Comparison of ENCODE assay signal across 12 mouse cellular contexts in genomic region chr12:71627421-71628339, GRCm38 (mm10).
DNase-seq lines count a peak whose midpoint lies in the region; ATAC-seq lines count a peak whose summit lies in the region.
"Had no signal": no experiment of that assay in that cellular context is flagged by ENCODE, and none has a peak within 500 bp of the region (broad histone marks: within the 10 kb centered on the region; RNA-seq: fewer than 3 reads in every experiment).

No protein-coding gene starts in this region.

- peak overlapping the region; percentile 1; the same call in 1 of the 2 replicates for H3K27ac ChIP-seq in forebrain, embryonic 14.5 days (ENCODE audit: low read depth, low read length)
- no peak overlapping the region for H3K27ac ChIP-seq in forebrain, embryonic 11.5 days (ENCODE audit: low read depth, low read length)
- H3K27ac ChIP-seq in embryonic facial prominence, embryonic 10.5 days (replicated peaks): peak overlapping the region; percentile 10; the same call in 1 of the 2 replicates
- H3K27ac ChIP-seq: limb, embryonic 12.5 days had no signal

- 67% methylated on average over 17 of the region's 17 CpGs for WGBS in forebrain, embryonic 14.5 days
- WGBS in forebrain, embryonic 11.5 days: 81% methylated on average over 17 of the region's 17 CpGs
- 78% methylated on average over 17 of the region's 17 CpGs for WGBS in embryonic facial prominence, embryonic 10.5 days

- no peak overlapping the region for H3K4me3 ChIP-seq in forebrain, embryonic 14.5 days (ENCODE audit: low read depth, low read length)
- no peak overlapping the region for H3K4me3 ChIP-seq in forebrain, embryonic 11.5 days (ENCODE audit: low read depth, low read length)
- no peak overlapping the region for H3K4me3 ChIP-seq in embryonic facial prominence, embryonic 10.5 days
- H3K4me3 ChIP-seq: limb, embryonic 12.5 days had no signal

- peak; percentile 82 for ATAC-seq in forebrain, embryonic 14.5 days
- ATAC-seq in forebrain, embryonic 11.5 days (replicated peaks; ENCODE audit: low FRiP score): no peak

- H3K27me3 ChIP-seq in forebrain, embryonic 14.5 days (replicated peaks; ENCODE audit: control insufficient read depth, insufficient read depth, low read length): no peaks in the 10 kb centered on the region
- no peaks in the 10 kb centered on the region for H3K27me3 ChIP-seq in forebrain, embryonic 11.5 days (ENCODE audit: control insufficient read depth, insufficient read depth, low read length)
- no peaks in the 10 kb centered on the region for H3K27me3 ChIP-seq in embryonic facial prominence, embryonic 10.5 days (replicated peaks; ENCODE audit: low read depth, poor library complexity, severe bottlenecking)
- H3K27me3 ChIP-seq: limb, embryonic 12.5 days had no signal

- H3K4me2 ChIP-seq in forebrain, embryonic 14.5 days (ENCODE audit: low read length): no peak overlapping the region
- H3K4me2 ChIP-seq in forebrain, embryonic 11.5 days (ENCODE audit: low read depth, low read length, severe bottlenecking): no peak overlapping the region
- H3K4me2 ChIP-seq: limb, embryonic 12.5 days had no signal

- H3K36me3 ChIP-seq in forebrain, embryonic 14.5 days (ENCODE audit: control insufficient read depth, insufficient read depth, low read length): no peaks in the 10 kb centered on the region
- no peaks in the 10 kb centered on the region for H3K36me3 ChIP-seq in forebrain, embryonic 11.5 days (ENCODE audit: control insufficient read depth, insufficient read depth, low read length)
- no peaks in the 10 kb centered on the region for H3K36me3 ChIP-seq in embryonic facial prominence, embryonic 10.5 days (replicated peaks)
- H3K36me3 ChIP-seq: limb, embryonic 12.5 days had no signal

- no peaks in the 10 kb centered on the region for H3K9me3 ChIP-seq in forebrain, embryonic 14.5 days (replicated peaks; ENCODE audit: control insufficient read depth, low read length)
- H3K9me3 ChIP-seq in forebrain, embryonic 11.5 days (ENCODE audit: control insufficient read depth, low read length): no peaks in the 10 kb centered on the region
- no peaks in the 10 kb centered on the region for H3K9me3 ChIP-seq in embryonic facial prominence, embryonic 10.5 days
- H3K9me3 ChIP-seq: limb, embryonic 12.5 days had no signal

- DNase-seq in forebrain, embryonic 14.5 days (ENCODE audit: low spot score): peak; percentile 54
- DNase-seq in forebrain, embryonic 11.5 days (ENCODE audit: low spot score): no peak
- peak; percentile 7 to 65 for DNase-seq in layer of hippocampus, adult 18-20 months (ENCODE audit: low spot score in 2 of 2)
- no peak for DNase-seq in layer of hippocampus, postnatal 36 days
- DNase-seq in embryonic facial prominence, embryonic 10.5 days (ENCODE audit: low spot score): peak; percentile 6
- peak; percentile 45 for DNase-seq in heart, postnatal 4 days
- DNase-seq in spleen, adult 12 weeks (ENCODE audit: low spot score): no peak
- DNase-seq in adrenal gland, postnatal 14 days: no peak
- DNase-seq: adrenal gland, adult 8-10 months; B cell, adult 2 months; cerebellum, postnatal 14 days had no signal

- no peak overlapping the region for H3K9ac ChIP-seq in forebrain, embryonic 14.5 days (ENCODE audit: low read length)
- no peak overlapping the region for H3K9ac ChIP-seq in forebrain, embryonic 11.5 days (ENCODE audit: low read length)
- H3K9ac ChIP-seq: limb, embryonic 12.5 days had no signal

- H3K4me1 ChIP-seq in forebrain, embryonic 14.5 days (ENCODE audit: control insufficient read depth, insufficient read depth, low read length): peaks cover 11% of the 10 kb centered on the region
- no peaks in the 10 kb centered on the region for H3K4me1 ChIP-seq in forebrain, embryonic 11.5 days (replicated peaks; ENCODE audit: control insufficient read depth, insufficient read depth, low read length)
- peaks cover 26% of the 10 kb centered on the region for H3K4me1 ChIP-seq in embryonic facial prominence, embryonic 10.5 days

Comparison
In these comparisons a context has a peak if more than half of its experiments do, and no peak if none do; other contexts are left out.
1. DNase-seq: peak in forebrain, embryonic 14.5 days (single experiment), layer of hippocampus, adult 18-20 months (2 of 2), embryonic facial prominence, embryonic 10.5 days (single experiment) and heart, postnatal 4 days (single experiment); none in forebrain, embryonic 11.5 days (single experiment), layer of hippocampus, postnatal 36 days (0 of 2), spleen, adult 12 weeks (single experiment) and adrenal gland, postnatal 14 days (single experiment).